Mouse (Mus musculus) neural tube, embryonic 12.5 days (tissue): ENCODE measurements around the gene Zswim3. TPM values are rescaled to one million over a fixed set of nuclear protein-coding genes. Genes with fewer than 3 reads are reported as not detected.

ENCODE experiments used
- ATAC-seq: fragments of 200-750 bp; cut with Nextera tagmentation; 2 replicates; pipeline ENCODE4 v1.8.0; 2017; ENCODE audit warnings: low read depth, mild to moderate bottlenecking, moderate TSS enrichment, moderate library complexity; ENCODE audit not compliant: low FRiP score
- H3K27ac ChIP-seq: fragments of 300-500 bp; sonication (generic); 2 replicates; pipeline ENCODE4 v1.5.1; 2016
- H3K27me3 ChIP-seq: fragments of 300-500 bp; sonication (generic); replicated peaks from 2 replicates; pipeline ENCODE4 v1.6.1; 2016; ENCODE audit warnings: mild to moderate bottlenecking
- H3K36me3 ChIP-seq: fragments of 300-500 bp; sonication (generic); 2 replicates; pipeline ENCODE4 v1.6.1; 2016; ENCODE audit warnings: mild to moderate bottlenecking
- H3K4me1 ChIP-seq: fragments of 300-500 bp; sonication (generic); 2 replicates; pipeline ENCODE4 v1.6.1; 2016
- H3K4me2 ChIP-seq: fragments of 300-500 bp; sonication (generic); replicated peaks from 2 replicates; pipeline ENCODE4 v1.6.1; 2016; ENCODE audit warnings: mild to moderate bottlenecking
- H3K4me3 ChIP-seq: fragments of 300-500 bp; sonication (generic); 2 replicates; pipeline ENCODE4 v1.5.1; 2016
- H3K9ac ChIP-seq: fragments of 300-500 bp; sonication (generic); 2 replicates; pipeline ENCODE4 v1.6.1; 2016; ENCODE audit warnings: mild to moderate bottlenecking
- H3K9me3 ChIP-seq: fragments of 300-500 bp; sonication (generic); 2 replicates; pipeline ENCODE4 v1.6.1; 2016; ENCODE audit warnings: mild to moderate bottlenecking
- WGBS: fragments of 180-500 bp; shearing (Covaris S2); methylation state at CpG from one replicate; pipeline ENCODE4 v1.1.7; 2016; 5-methylcytosine and 5-hydroxymethylcytosine counted together
- polyA plus RNA-seq: library from polyadenylated mRNA; unstranded; fragments of >200 nt; fragmentation: Nextera tagmentation; extraction: Ambion mirVana; gene quantifications from 2 replicates; pipeline ENCODE4 v1.2.1, GENCODE M21; 2016

Zswim3 gene
- polyA plus RNA-seq, 1 experiment from 2014 or later, result 14.1 TPM

GRCm38 (mm10) chr2:164785481-164786387 is 19.2 kb upstream of the Zswim3 start, which contains the start of gene Snx21:
Gene Snx21, plus strand, starts transcription at chr2:164785823.
- H3K27ac ChIP-seq, result 0 out of 2 replicates have a peak within 1 kb of the TSS, but pooled peaks have one; percentile 17
- H3K27me3 ChIP-seq, result no peaks in the 10 kb centered on the region
- H3K4me3 ChIP-seq, result peak within 1 kb of the TSS; percentile 60
- peak within 1 kb of the TSS; percentile 71 for H3K9ac ChIP-seq
- peak within 1 kb of the TSS; percentile 93 for H3K4me2 ChIP-seq
- no peaks in the 10 kb centered on the region for H3K9me3 ChIP-seq
- WGBS, result under 1% methylated on average over 84 of the region's 89 CpGs
- peak; percentile 85 for ATAC-seq
- H3K36me3 ChIP-seq, result peaks cover 3% of the 10 kb centered on the region; the same call in 1 of the 2 replicates
- H3K4me1 ChIP-seq, result no peaks in the 10 kb centered on the region

GRCm38 (mm10) chr2:164786388-164786885 is 18.5 kb upstream of the Zswim3 start:
- 0 out of 2 replicates have a peak, but pooled peaks have one; percentile 8 for ATAC-seq
- H3K4me1 ChIP-seq, result no peaks in the 10 kb centered on the region
- peak overlapping the region; percentile 71 for H3K9ac ChIP-seq
- H3K4me2 ChIP-seq, result peak overlapping the region; percentile 93
- no peaks in the 10 kb centered on the region for H3K9me3 ChIP-seq
- H3K27me3 ChIP-seq, result no peaks in the 10 kb centered on the region
- H3K36me3 ChIP-seq, result peaks cover 4% of the 10 kb centered on the region
- no peak overlapping the region for H3K27ac ChIP-seq
- peak overlapping the region; percentile 60 for H3K4me3 ChIP-seq
- WGBS, result 11% methylated on average over 15 of the region's 15 CpGs

- H3K27me3 ChIP-seq, result no peaks in the 10 kb centered on the region
- H3K9ac ChIP-seq, result no peak overlapping the region
- no peak for ATAC-seq
- no peaks in the 10 kb centered on the region for H3K4me1 ChIP-seq
- peaks cover 10% of the 10 kb centered on the region for H3K36me3 ChIP-seq
- no peaks in the 10 kb centered on the region for H3K9me3 ChIP-seq
- no peak overlapping the region for H3K4me3 ChIP-seq
- 89% methylated on average over 3 of the region's 3 CpGs for WGBS
- peak overlapping the region; percentile 93 for H3K4me2 ChIP-seq
- H3K27ac ChIP-seq, result no peak overlapping the region
These were observed 17.9 kb upstream of the Zswim3 start for GRCm38 (mm10) chr2:164787032-164787431.

GRCm38 (mm10) chr2:164787779-164788178 is 17.1 kb upstream of the Zswim3 start:
- H3K36me3 ChIP-seq, result peaks cover 18% of the 10 kb centered on the region
- no peaks in the 10 kb centered on the region for H3K27me3 ChIP-seq
- H3K9ac ChIP-seq, result no peak overlapping the region
- no peak overlapping the region for H3K4me2 ChIP-seq
- no peaks in the 10 kb centered on the region for H3K4me1 ChIP-seq
- 84% methylated on average over 10 of the region's 10 CpGs for WGBS
- no peaks in the 10 kb centered on the region for H3K9me3 ChIP-seq
- no peak overlapping the region for H3K27ac ChIP-seq
- no peak overlapping the region for H3K4me3 ChIP-seq
- ATAC-seq, result no peak

DNA sequence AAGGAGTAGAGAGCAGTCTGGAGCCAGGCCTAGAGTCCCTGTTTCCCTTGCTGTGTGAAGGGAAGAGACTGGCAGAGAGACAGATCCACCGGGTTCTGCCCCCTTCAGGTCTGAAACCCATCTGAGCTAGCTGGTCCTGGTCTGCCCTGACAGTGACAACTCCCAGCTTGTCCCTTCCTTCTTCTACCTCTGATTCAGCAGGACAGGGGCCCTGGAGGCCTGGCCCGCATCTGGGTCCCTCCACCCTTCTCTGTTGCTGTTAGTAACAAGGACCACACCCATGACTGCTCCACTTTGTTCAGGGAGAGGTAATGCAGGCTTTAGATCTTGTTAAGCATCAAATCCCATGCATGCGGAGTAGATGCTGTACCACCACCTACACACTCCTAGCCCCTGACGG is 16.5 kb upstream of the Zswim3 start:
- H3K4me1 ChIP-seq, result no peaks in the 10 kb centered on the region
- no peak overlapping the region for H3K9ac ChIP-seq
- H3K4me3 ChIP-seq, result no peak overlapping the region
- no peak overlapping the region for H3K27ac ChIP-seq
- no peak overlapping the region for H3K4me2 ChIP-seq
- ATAC-seq, result no peak
- peaks cover 24% of the 10 kb centered on the region for H3K36me3 ChIP-seq
- H3K9me3 ChIP-seq, result no peaks in the 10 kb centered on the region
- no peaks in the 10 kb centered on the region for H3K27me3 ChIP-seq
- 81% methylated on average over 4 of the region's 4 CpGs for WGBS

GRCm38 (mm10) chr2:164790451-164790850 is 14.4 kb upstream of the Zswim3 start:
- Histone ChIP-seq H3K4me3 (no peak overlapping the region), H3K27ac (no peak overlapping the region), H3K36me3 (peaks cover 38% of the 10 kb centered on the region), H3K27me3 (no peaks in the 10 kb centered on the region), H3K4me2 (no peak overlapping the region), H3K9me3 (no peaks in the 10 kb centered on the region), H3K9ac (no peak overlapping the region), H3K4me1 (no peaks in the 10 kb centered on the region)
- WGBS, result 85% methylated on average over 4 of the region's 4 CpGs
- no peak for ATAC-seq

GRCm38 (mm10) chr2:164791841-164792261 is 13.0 kb upstream of the Zswim3 start:
- Histone ChIP-seq H3K4me1 (no peaks in the 10 kb centered on the region), H3K4me3 (no peak overlapping the region), H3K9ac (no peak overlapping the region), H3K4me2 (no peak overlapping the region), H3K9me3 (no peaks in the 10 kb centered on the region), H3K27ac (no peak overlapping the region), H3K36me3 (peaks cover 52% of the 10 kb centered on the region), H3K27me3 (no peaks in the 10 kb centered on the region)
- no peak for ATAC-seq
- 94% methylated on average over 18 of the region's 18 CpGs for WGBS

DNA sequence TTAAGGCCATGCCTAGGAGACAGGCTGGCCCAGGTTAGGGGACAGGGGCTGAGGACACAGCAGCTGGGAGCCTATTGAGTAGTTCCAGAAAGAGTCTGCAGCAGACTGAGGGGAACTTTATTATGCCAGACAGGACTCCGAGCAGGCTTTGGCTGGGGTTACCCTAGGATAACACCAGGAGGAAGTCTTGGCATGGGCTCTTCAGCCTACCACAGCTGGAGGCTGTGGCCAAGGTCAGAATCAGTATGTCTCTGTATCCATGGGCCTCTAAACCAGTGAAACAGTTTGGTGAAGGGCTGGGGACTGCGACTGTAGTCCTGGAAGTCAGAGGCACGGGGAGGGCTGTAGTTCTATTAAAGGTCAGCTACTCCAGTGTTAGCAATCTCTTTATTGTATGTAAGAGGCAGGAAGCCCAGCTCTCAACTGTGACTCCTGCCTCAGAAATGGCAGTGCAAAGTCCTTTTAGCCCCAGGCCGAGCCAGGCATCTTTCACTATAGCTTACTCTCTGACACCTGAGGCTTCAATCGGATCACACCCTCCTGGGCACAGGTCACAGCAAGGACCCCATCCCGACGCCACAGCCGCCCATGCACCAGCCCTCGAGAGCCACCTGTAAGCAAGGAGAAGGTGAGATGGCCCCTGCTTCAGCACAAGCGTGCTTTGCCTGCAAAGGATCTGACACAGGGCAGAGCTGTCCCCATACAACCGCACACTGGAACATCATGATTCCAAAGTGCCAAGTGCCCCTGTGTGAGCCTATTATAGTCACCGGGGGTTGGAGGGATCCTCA is 12.3 kb upstream of the Zswim3 start:
- Histone ChIP-seq H3K4me1 (no peaks in the 10 kb centered on the region), H3K9ac (no peak overlapping the region), H3K27ac (no peak overlapping the region), H3K4me2 (no peak overlapping the region), H3K27me3 (no peaks in the 10 kb centered on the region), H3K4me3 (no peak overlapping the region), H3K9me3 (no peaks in the 10 kb centered on the region), H3K36me3 (peaks cover 54% of the 10 kb centered on the region)
- 94% methylated on average over 12 of the region's 12 CpGs for WGBS
- ATAC-seq, result no peak

GRCm38 (mm10) chr2:164793236-164793635 is 11.7 kb upstream of the Zswim3 start:
- H3K9ac ChIP-seq, result no peak overlapping the region
- WGBS, result 90% methylated on average over 3 of the region's 3 CpGs
- H3K36me3 ChIP-seq, result peaks cover 59% of the 10 kb centered on the region
- H3K4me1 ChIP-seq, result no peaks in the 10 kb centered on the region
- no peak overlapping the region for H3K4me3 ChIP-seq
- no peak overlapping the region for H3K4me2 ChIP-seq
- no peak overlapping the region for H3K27ac ChIP-seq
- no peaks in the 10 kb centered on the region for H3K9me3 ChIP-seq
- no peak for ATAC-seq
- H3K27me3 ChIP-seq, result no peaks in the 10 kb centered on the region

GRCm38 (mm10) chr2:164793772-164794171 is 11.1 kb upstream of the Zswim3 start:
- 96% methylated on average over 2 of the region's 2 CpGs for WGBS
- Histone ChIP-seq H3K9me3 (no peaks in the 10 kb centered on the region), H3K27me3 (no peaks in the 10 kb centered on the region), H3K36me3 (peaks cover 63% of the 10 kb centered on the region), H3K27ac (no peak overlapping the region), H3K4me2 (no peak overlapping the region), H3K9ac (no peak overlapping the region), H3K4me3 (no peak overlapping the region), H3K4me1 (no peaks in the 10 kb centered on the region)
- no peak for ATAC-seq

- WGBS, result 40% methylated on average over 5 of the region's 5 CpGs
- peak; percentile 15; the same call in 1 of the 2 replicates for ATAC-seq
- no peaks in the 10 kb centered on the region for H3K27me3 ChIP-seq
- H3K9me3 ChIP-seq, result no peaks in the 10 kb centered on the region
- H3K9ac ChIP-seq, result no peak overlapping the region
- no peak overlapping the region for H3K4me3 ChIP-seq
- no peaks in the 10 kb centered on the region for H3K4me1 ChIP-seq
- H3K4me2 ChIP-seq, result no peak overlapping the region
- H3K36me3 ChIP-seq, result peaks cover 65% of the 10 kb centered on the region
- no peak overlapping the region for H3K27ac ChIP-seq
These were observed 10.6 kb upstream of the Zswim3 start for GRCm38 (mm10) chr2:164794293-164794692.

GRCm38 (mm10) chr2:164795868-164796267 is 9.0 kb upstream of the Zswim3 start:
- H3K27me3 ChIP-seq, result no peaks in the 10 kb centered on the region
- no peak for ATAC-seq
- no peak overlapping the region for H3K27ac ChIP-seq
- H3K4me3 ChIP-seq, result no peak overlapping the region
- no peaks in the 10 kb centered on the region for H3K9me3 ChIP-seq
- H3K4me2 ChIP-seq, result no peak overlapping the region
- no peak overlapping the region for H3K9ac ChIP-seq
- WGBS, result 87% methylated on average over 4 of the region's 4 CpGs
- no peaks in the 10 kb centered on the region for H3K4me1 ChIP-seq
- H3K36me3 ChIP-seq, result peaks cover 71% of the 10 kb centered on the region
